Mouse (Mus musculus) kidney, adult 18-20 months (tissue): ENCODE results near the gene Cnpy4.
"Not testable (repeated sequence)": the region's sequence is repeated elsewhere in the genome, so short reads cannot be mapped to it uniquely, and the experiment has no call there.

ENCODE experiments used
- DNase-seq: peaks from one replicate; pipeline ENCODE4 v3.0.0; 2021

Cnpy4 gene

GRCm38 (mm10) chr5:138207253-138207652 is 20.0 kb downstream of the Cnpy4 start:
- no peak for DNase-seq

- DNase-seq, result no peak
Observed at GRCm38 (mm10) chr5:138207873-138208272, 20.6 kb downstream of the Cnpy4 start.

- DNase-seq, result not testable (repeated sequence)
Observed at GRCm38 (mm10) chr5:138216632-138217031, 29.3 kb downstream of the Cnpy4 start.

GRCm38 (mm10) chr5:138219864-138220263 is 32.6 kb downstream of the Cnpy4 start:
- no peak for DNase-seq

GRCm38 (mm10) chr5:138222111-138222510 is 34.8 kb downstream of the Cnpy4 start:
- DNase-seq, result peak; percentile 90

- no peak for DNase-seq
Observed at GRCm38 (mm10) chr5:138223287-138223686, 36.0 kb downstream of the Cnpy4 start.

- no peak for DNase-seq
Observed at GRCm38 (mm10) chr5:138225700-138226099, 38.4 kb downstream of the Cnpy4 start, which contains the start of gene Nxpe5. Nxpe5 (plus strand) TSS chr5:138225898.

- DNase-seq, result no peak
Observed at GRCm38 (mm10) chr5:138226491-138226890, 39.2 kb downstream of the Cnpy4 start.

- no peak for DNase-seq
Observed at GRCm38 (mm10) chr5:138227367-138227766, 40.1 kb downstream of the Cnpy4 start.

- DNase-seq, result peak; percentile 60
Observed at GRCm38 (mm10) chr5:138228026-138228425, 40.7 kb downstream of the Cnpy4 start.

- no peak for DNase-seq
Observed at GRCm38 (mm10) chr5:138229511-138229910, 42.2 kb downstream of the Cnpy4 start.

- DNase-seq, result no peak
Observed at GRCm38 (mm10) chr5:138233778-138234177, 46.5 kb downstream of the Cnpy4 start.

GRCm38 (mm10) chr5:138234224-138234623 is 46.9 kb downstream of the Cnpy4 start:
- no peak for DNase-seq

GRCm38 (mm10) chr5:138241511-138241910 is 54.2 kb downstream of the Cnpy4 start:
- DNase-seq, result no peak
